In the genomic region with DNA sequence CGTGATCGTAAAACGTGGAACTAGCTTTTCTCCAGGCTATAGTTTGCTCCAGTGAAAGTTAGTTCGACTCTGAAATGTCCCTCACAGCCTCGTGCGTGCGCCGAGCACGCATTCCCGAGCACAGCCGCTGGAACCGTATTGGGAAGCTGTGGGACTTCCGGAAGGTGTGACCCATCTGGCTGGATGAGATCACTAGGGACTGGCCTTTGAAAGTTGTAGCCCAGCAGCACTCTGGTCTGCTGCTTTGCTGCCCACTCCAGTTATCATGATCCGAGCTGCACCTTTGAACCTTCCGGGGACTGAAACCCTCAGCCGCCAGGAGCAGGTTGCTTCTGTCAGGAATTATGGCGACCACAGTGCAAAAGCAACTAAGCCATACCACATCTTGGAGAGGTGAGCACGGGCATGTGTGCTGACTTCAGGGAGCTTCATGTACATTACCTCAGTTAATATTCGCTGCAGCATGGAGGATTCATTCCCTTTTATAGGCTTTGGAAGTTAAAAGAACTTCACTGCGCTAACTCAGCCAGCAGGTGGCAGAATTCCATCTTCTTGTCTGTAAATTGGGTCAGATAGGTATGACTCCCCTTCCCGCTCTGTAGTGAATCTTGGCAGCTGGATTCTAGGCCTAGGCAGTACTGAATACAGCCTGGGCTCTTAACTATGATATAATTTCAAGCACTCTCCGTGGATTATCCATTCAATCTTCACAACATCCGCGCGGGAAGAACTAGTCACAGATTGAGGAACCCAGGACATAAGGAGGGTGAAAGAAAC, we compare ENCODE assay signal across 8 mouse cellular contexts. TPM values are rescaled to one million over a fixed set of nuclear protein-coding genes. Genes with fewer than 3 reads are reported as not detected.
A peak's percentile ranks its signal among the peaks of the same experiment; 100 is the strongest.
DNase-seq lines count a peak whose midpoint lies in the region; ATAC-seq and TF ChIP-seq lines count a peak whose summit lies in the region.

No protein-coding gene starts in this region.

- no peaks in the 10 kb centered on the region for H3K9me3 ChIP-seq in heart, embryonic 11.5 days (replicated peaks; ENCODE audit: control insufficient read depth, low read length)
- no peaks in the 10 kb centered on the region for H3K9me3 ChIP-seq in kidney, postnatal 0 days (replicated peaks; ENCODE audit: low read length)

- H3K27me3 ChIP-seq in heart, embryonic 11.5 days (ENCODE audit: control insufficient read depth, insufficient read depth, low read length), result peaks cover 15% of the 10 kb centered on the region
- no peaks in the 10 kb centered on the region; the same call in 1 of the 2 replicates for H3K27me3 ChIP-seq in kidney, postnatal 0 days (ENCODE audit: insufficient read depth, low read length)

- H3K4me2 ChIP-seq in heart, embryonic 11.5 days, result peak overlapping the region; percentile 55
- H3K4me2 ChIP-seq in kidney, postnatal 0 days (ENCODE audit: low read length), result peak overlapping the region; percentile 19; the same call in 1 of the 2 replicates

- H3K27ac ChIP-seq in gastrocnemius, adult 2 months, result no peak overlapping the region
- H3K27ac ChIP-seq in heart, embryonic 11.5 days (ENCODE audit: low read depth, low read length), result no peak overlapping the region
- no peak overlapping the region for H3K27ac ChIP-seq in kidney, postnatal 0 days

- peak; percentile 31 for DNase-seq in gastrocnemius, adult 2 months
- DNase-seq in gastrocnemius, adult 8-10 months (ENCODE audit: low spot score in 2 of 2), result no peak
- peak; percentile 77 for DNase-seq in CD4-positive, CD25-positive, alpha-beta regulatory T cell, adult 2 months (ENCODE audit: low read depth, low spot score)
- peak; percentile 80 for DNase-seq in brain, embryonic 14.5 days (ENCODE audit: low read depth)
- peak; percentile 66 for DNase-seq in kidney, postnatal 0 days (ENCODE audit: low spot score)
- DNase-seq in yolk sac, embryonic 10.5 days (ENCODE audit: low spot score), result peak; percentile 56

- no peaks in the 10 kb centered on the region for H3K36me3 ChIP-seq in heart, embryonic 11.5 days (ENCODE audit: control insufficient read depth, insufficient read depth, low read length)
- no peaks in the 10 kb centered on the region for H3K36me3 ChIP-seq in kidney, postnatal 0 days (ENCODE audit: insufficient read depth, low read length)

- peak; percentile 61 for TF ChIP-seq CTCF in gastrocnemius, adult 2 months (IDR thresholded peaks at IDR 0.05)
- TF ChIP-seq CTCF in brain, embryonic 14.5 days (IDR thresholded peaks at IDR 0.05; ENCODE audit: borderline replicate concordance, extremely low read depth, insufficient read depth, insufficient read length), result peak; percentile 63; the same call in 1 of the 2 replicates
- TF ChIP-seq CTCF in kidney, postnatal 0 days (IDR thresholded peaks at IDR 0.05; ENCODE audit: low read depth), result peak; percentile 74

- H3K4me3 ChIP-seq in gastrocnemius, adult 2 months, result no peak overlapping the region
- peak overlapping the region; percentile 33 for H3K4me3 ChIP-seq in heart, embryonic 11.5 days (ENCODE audit: low read depth, low read length)
- no peak overlapping the region for H3K4me3 ChIP-seq in kidney, postnatal 0 days (replicated peaks; ENCODE audit: low read depth, low read length)

- no peak for ATAC-seq in heart, embryonic 11.5 days (replicated peaks; ENCODE audit: insufficient number of reproducible peaks, low FRiP score, low TSS enrichment)
- no peak for ATAC-seq in kidney, postnatal 0 days (replicated peaks; ENCODE audit: low FRiP score, low read depth)
- peak; percentile 60 for ATAC-seq in megakaryocyte, adult 5-6 weeks (ENCODE audit: poor library complexity, severe bottlenecking)

- no peak overlapping the region for H3K9ac ChIP-seq in heart, embryonic 11.5 days (ENCODE audit: low read depth, low read length)
- H3K9ac ChIP-seq in kidney, postnatal 0 days (ENCODE audit: low read depth, low read length), result no peak overlapping the region

- H3K4me1 ChIP-seq in heart, embryonic 11.5 days (ENCODE audit: control insufficient read depth, insufficient read depth, low read length), result no peaks in the 10 kb centered on the region
- 0 out of 2 replicates have a peak, but pooled peaks cover 3% of the 10 kb centered on the region for H3K4me1 ChIP-seq in kidney, postnatal 0 days (replicated peaks; ENCODE audit: insufficient read depth, low read length)

- 24% methylated on average over 25 of the region's 25 CpGs for WGBS in heart, embryonic 11.5 days (ENCODE audit: insufficient replicate concordance)
- WGBS in kidney, postnatal 0 days, result 36% methylated on average over 25 of the region's 25 CpGs

- intact Hi-C loops in gastrocnemius, adult 2 months (cut with DNase I), result loop anchor here (10.0 kb wide), 1 partner anchor 288 kb away; no protein-coding TSS in a partner anchor

- no peak for TF ChIP-seq POLR2A in brain, embryonic 14.5 days (IDR thresholded peaks at IDR 0.05; ENCODE audit: borderline replicate concordance, extremely low read depth, insufficient read depth, insufficient read length, poor library complexity, severe bottlenecking)

RNA-seq across cellular contexts. Expression of a gene that starts 6.0 kb away (rescaled TPM):
- 1 to 10 TPM; 3.9 to 4.0 TPM for total RNA-seq in gastrocnemius, adult 2 months (2021)
- total RNA-seq in gastrocnemius, adult 8-10 months (2022), result 1 to 10 TPM; 5.3 to 8.2 (median 7.0) TPM
- polyA plus RNA-seq in brain, embryonic 14.5 days (2012; rRNA removed), result 1.3 and 1.5 TPM in 2 replicates
- polyA plus RNA-seq in heart, embryonic 11.5 days (2014; fragmentation: Nextera tagmentation; extraction: Ambion mirVana), result 14.5 and 17.0 TPM in 2 replicates
- 11.3 and 12.6 TPM in 2 replicates for polyA plus RNA-seq in kidney, postnatal 0 days (2015; fragmentation: Nextera tagmentation; extraction: Ambion mirVana)
- 27.5 and 28.2 TPM in 2 replicates for total RNA-seq in megakaryocyte, adult 5-6 weeks (2015)
- total RNA-seq in megakaryocyte, adult 5-6 weeks (2017), result 24.7 and 33.0 TPM in 2 replicates

RNA-seq across cellular contexts. Expression of a gene that starts 25.2 kb away (rescaled TPM):
- 10 to 100 TPM; 11.1 to 13.2 TPM for total RNA-seq in gastrocnemius, adult 2 months (2021)
- total RNA-seq in gastrocnemius, adult 8-10 months (2022), result 10 to 100 TPM; 12.5 to 17.5 (median 15.2) TPM
- polyA plus RNA-seq in brain, embryonic 14.5 days (2012; rRNA removed), result 38.7 and 41.1 TPM in 2 replicates
- 51.6 and 51.9 TPM in 2 replicates for polyA plus RNA-seq in heart, embryonic 11.5 days (2014; fragmentation: Nextera tagmentation; extraction: Ambion mirVana)
- polyA plus RNA-seq in kidney, postnatal 0 days (2015; fragmentation: Nextera tagmentation; extraction: Ambion mirVana), result 50.7 and 52.3 TPM in 2 replicates
- 39.2 and 41.2 TPM in 2 replicates for total RNA-seq in megakaryocyte, adult 5-6 weeks (2015)
- 30.2 and 33.9 TPM in 2 replicates for total RNA-seq in megakaryocyte, adult 5-6 weeks (2017)

Comparison
In these comparisons a context has a peak if more than half of its experiments do, and no peak if none do; other contexts are left out.
1. DNase-seq: peak in gastrocnemius, adult 2 months (single experiment), CD4-positive, CD25-positive, alpha-beta regulatory T cell, adult 2 months (single experiment), brain, embryonic 14.5 days (single experiment), kidney, postnatal 0 days (single experiment) and yolk sac, embryonic 10.5 days (single experiment); none in gastrocnemius, adult 8-10 months (0 of 2).
2. Peak in every context shown above with its lines, with median percentiles within 50 percentile points of each other: CTCF ChIP-seq.